Mouse (Mus musculus): Measurements from ENCODE around the gene Tchh. TPM values are rescaled to one million over a fixed set of nuclear protein-coding genes. Genes with fewer than 3 reads are reported as not detected.
"Not testable (repeated sequence)": the region's sequence is repeated elsewhere in the genome, so short reads cannot be mapped to it uniquely, and the experiment has no call there.

Gene Tchh
- total and polyA plus RNA-seq, 3 experiments = not detected

- in situ Hi-C loops (cut with MboI; ENCODE audit: low pct_ligation_motif_present, low pct_unique_long_range_greater_than_20kb, low sequenced_read_pairs) (loop anchor here (10.0 kb wide), 2 partner anchors 129 to 359 kb away; no protein-coding TSS in a partner anchor), dilution Hi-C loops (cut with MboI; ENCODE audit: extremely low pct_ligation_motif_present, extremely low pct_unique_long_range_greater_than_20kb, low sequenced_read_pairs) (no loop called here)
- peaks cover 0 to 4% of the 10 kb centered on the region in 2 experiments; a peak in 2 of 4 replicates for H3K4me1 ChIP-seq (ENCODE audit: control insufficient read depth in 1 of 2, insufficient read depth in 2 of 2)
- no peaks in the 10 kb centered on the region for H3K27me3 ChIP-seq (replicated peaks)
- peak; percentile 86 for DNase-seq (ENCODE audit: extremely low read depth)
- H3K4me2 ChIP-seq (ENCODE audit: insufficient read depth, low read depth, poor library complexity, severe bottlenecking) = peak overlapping the region; percentile 50; the same call in 1 of the 2 replicates
- H3K27ac ChIP-seq (ENCODE audit: insufficient read depth, low read depth) = no peak overlapping the region
- H3K36me3 ChIP-seq (replicated peaks in 1 of 2; ENCODE audit: control insufficient read depth in 1 of 2, insufficient read depth in 1 of 2, low read length in 1 of 2) = no peaks in the 10 kb centered on the region
- H3K9ac ChIP-seq (ENCODE audit: insufficient read depth, low read depth) = peak overlapping the region; percentile 33; the same call in 1 of the 2 replicates
- TF ChIP-seq MXI1 (IDR thresholded peaks at IDR 0.05; ENCODE audit: low read depth, low read length) = no peak
- TF ChIP-seq ZNF384 (IDR thresholded peaks at IDR 0.05; ENCODE audit: low read depth, low read length) = no peak
- TF ChIP-seq MAX (IDR thresholded peaks at IDR 0.05; ENCODE audit: low read length) = 0 out of 2 replicates have a peak, but pooled peaks have one; percentile 26
- TF ChIP-seq RAD21 (IDR thresholded peaks at IDR 0.05; ENCODE audit: low read depth, low read length) = peak; percentile 93
- TF ChIP-seq GABPA (IDR thresholded peaks at IDR 0.05; ENCODE audit: insufficient replicate concordance, low read depth, low read length) = no peak
- TF ChIP-seq BHLHE40 (IDR thresholded peaks at IDR 0.05; ENCODE audit: low read depth, low read length) = no peak
- TF ChIP-seq MAFK (IDR thresholded peaks at IDR 0.05; ENCODE audit: insufficient replicate concordance, low read length) = no peak
- no peak for TF ChIP-seq MEF2A (IDR thresholded peaks at IDR 0.05; ENCODE audit: borderline replicate concordance, low read depth, low read length)
- TF ChIP-seq EP300 (IDR thresholded peaks at IDR 0.05; ENCODE audit: low read length) = no peak
- 0 out of 2 replicates have a peak, but pooled peaks have one; percentile 34 for TF ChIP-seq SIN3A (IDR thresholded peaks at IDR 0.05; ENCODE audit: low read length)
- TF ChIP-seq SMC3 (IDR thresholded peaks at IDR 0.05; ENCODE audit: low read depth, low read length) = peak; percentile 93
- TF ChIP-seq HCFC1 (IDR thresholded peaks at IDR 0.05; ENCODE audit: low read depth, low read length) = no peak
- TF ChIP-seq PAX5 (IDR thresholded peaks at IDR 0.05; ENCODE audit: low read length) = no peak
- TF ChIP-seq MYC (IDR thresholded peaks at IDR 0.05; ENCODE audit: low read depth, low read length) = peak; percentile 78; the same call in 1 of the 2 replicates
- TF ChIP-seq IRF4 (IDR thresholded peaks at IDR 0.05; ENCODE audit: low read depth, low read length) = no peak
- TF ChIP-seq CTCF (conservative IDR thresholded peaks at IDR 0.05 in 1 of 2, IDR thresholded peaks at IDR 0.05 in 1 of 2; ENCODE audit: low read depth in 2 of 2, low read length in 2 of 2) = peak; percentile 85 to 93
- no peak for TF ChIP-seq CHD1 (IDR thresholded peaks at IDR 0.05; ENCODE audit: low read depth, low read length)
- TF ChIP-seq ZC3H11A (IDR thresholded peaks at IDR 0.05; ENCODE audit: low read depth, low read length) = peak; percentile 44
- no peak for TF ChIP-seq ZKSCAN1 (IDR thresholded peaks at IDR 0.05; ENCODE audit: borderline replicate concordance, low read depth, low read length)
- H3K4me3 ChIP-seq (replicated peaks in 1 of 3; ENCODE audit: low read depth in 2 of 3, low read length in 2 of 3, poor library complexity in 1 of 3) = no peak overlapping the region
- H3K79me2 ChIP-seq (replicated peaks; ENCODE audit: control insufficient read depth, extremely low read depth, insufficient read depth, poor library complexity, severe bottlenecking) = no peaks in the 10 kb centered on the region
- no peaks in the 10 kb centered on the region for H3K9me3 ChIP-seq (replicated peaks; ENCODE audit: low read length)
These were observed 51.9 kb downstream of the Tchh start for GRCm38 (mm10) chr3:93493992-93494391.

DNA sequence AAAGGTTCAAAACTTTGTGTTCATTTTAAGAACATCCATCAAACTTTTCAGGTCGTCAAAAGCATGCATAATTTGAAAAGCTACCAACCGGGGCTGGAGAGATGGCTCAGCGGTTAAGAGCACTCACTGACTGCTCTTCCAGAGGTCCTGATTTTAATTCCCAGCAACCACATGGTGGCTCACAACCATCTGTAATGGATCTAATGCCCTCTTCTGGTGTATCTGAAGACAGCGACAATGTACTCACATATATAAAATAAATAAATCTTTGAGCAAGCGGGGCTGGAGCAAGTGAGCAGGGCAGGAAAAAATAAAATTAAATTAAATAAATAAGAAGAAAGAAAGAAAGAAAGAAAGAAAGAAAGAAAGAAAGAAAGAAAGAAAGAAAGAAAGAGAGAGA, 52.6 kb downstream of the Tchh start:
- TF ChIP-seq CTCF (conservative IDR thresholded peaks at IDR 0.05 in 1 of 2, IDR thresholded peaks at IDR 0.05 in 1 of 2; ENCODE audit: low read depth in 2 of 2, low read length in 2 of 2) = peak in 1 of 2 experiments; percentile 64; a peak in 2 of 4 replicates
- DNase-seq (ENCODE audit: extremely low read depth); H3K27me3 ChIP-seq (replicated peaks); H3K79me2 ChIP-seq (replicated peaks; ENCODE audit: control insufficient read depth, extremely low read depth, insufficient read depth, poor library complexity, severe bottlenecking); H3K4me3 ChIP-seq (replicated peaks in 1 of 3; ENCODE audit: low read depth in 2 of 3, low read length in 2 of 3, poor library complexity in 1 of 3); H3K27ac ChIP-seq (ENCODE audit: insufficient read depth, low read depth); H3K4me1 ChIP-seq (ENCODE audit: control insufficient read depth in 1 of 2, insufficient read depth in 2 of 2); dilution Hi-C loops (cut with MboI; ENCODE audit: extremely low pct_ligation_motif_present, extremely low pct_unique_long_range_greater_than_20kb, low sequenced_read_pairs); H3K36me3 ChIP-seq (replicated peaks in 1 of 2; ENCODE audit: control insufficient read depth in 1 of 2, insufficient read depth in 1 of 2, low read length in 1 of 2); H3K9me3 ChIP-seq (replicated peaks; ENCODE audit: low read length); H3K4me2 ChIP-seq (ENCODE audit: insufficient read depth, low read depth, poor library complexity, severe bottlenecking): not testable (repeated sequence)
- in situ Hi-C loops (cut with MboI; ENCODE audit: low pct_ligation_motif_present, low pct_unique_long_range_greater_than_20kb, low sequenced_read_pairs) = loop anchor here (10.0 kb wide), 2 partner anchors 130 to 360 kb away; no protein-coding TSS in a partner anchor
- H3K9ac ChIP-seq (ENCODE audit: insufficient read depth, low read depth) = 0 out of 2 replicates have a peak overlapping the region, but pooled peaks have one; percentile 33

Measured in CH12.LX (cell line).